Mouse (Mus musculus) large intestine, adult 2 months (tissue): Measurements from ENCODE around the gene Mrpl34. TPM values are rescaled to one million over a fixed set of nuclear protein-coding genes. Genes with fewer than 3 reads are reported as not detected.

Experiments
- DNase-seq: peaks from one replicate; pipeline ENCODE4 v3.0.0-alpha.2; 2012; ENCODE audit warnings: low read depth, low spot score
- WGBS: fragments of 180-500 bp; shearing (Covaris S2); methylation state at CpG from one replicate; pipeline ENCODE4 v1.1.7; 2018; 5-methylcytosine and 5-hydroxymethylcytosine counted together
- polyA plus RNA-seq: library from polyadenylated mRNA; depleted of rRNA; stranded (reverse); fragments of >200 nt; gene quantifications from 2 replicates; pipeline ENCODE4 v1.2.3, GENCODE M21; 2012

The Mrpl34 gene
- polyA plus RNA-seq, 1 experiment = 94.1 TPM

DNA sequence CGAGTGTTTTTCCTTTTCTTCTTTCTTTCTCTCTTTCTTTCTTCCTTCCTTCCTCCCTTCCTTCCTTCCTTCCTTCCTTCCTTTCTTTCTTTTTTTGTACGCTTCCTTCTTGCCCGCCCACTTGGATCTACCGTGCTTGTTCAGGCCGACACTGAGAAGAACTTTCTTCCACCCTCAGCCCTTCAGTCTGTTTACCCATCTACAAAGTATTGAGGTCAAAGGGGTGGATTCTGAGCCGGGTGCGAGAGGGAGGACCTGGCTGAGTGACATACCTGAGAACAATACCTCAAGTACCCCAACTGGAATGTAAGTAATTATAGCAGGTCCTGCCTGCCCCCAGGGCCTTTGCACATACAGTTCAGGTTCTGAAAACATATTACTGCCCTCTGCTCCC is 21.4 kb downstream of the Mrpl34 start:
- WGBS = 4% methylated on average over 7 of the region's 7 CpGs
- no peak for DNase-seq

DNA sequence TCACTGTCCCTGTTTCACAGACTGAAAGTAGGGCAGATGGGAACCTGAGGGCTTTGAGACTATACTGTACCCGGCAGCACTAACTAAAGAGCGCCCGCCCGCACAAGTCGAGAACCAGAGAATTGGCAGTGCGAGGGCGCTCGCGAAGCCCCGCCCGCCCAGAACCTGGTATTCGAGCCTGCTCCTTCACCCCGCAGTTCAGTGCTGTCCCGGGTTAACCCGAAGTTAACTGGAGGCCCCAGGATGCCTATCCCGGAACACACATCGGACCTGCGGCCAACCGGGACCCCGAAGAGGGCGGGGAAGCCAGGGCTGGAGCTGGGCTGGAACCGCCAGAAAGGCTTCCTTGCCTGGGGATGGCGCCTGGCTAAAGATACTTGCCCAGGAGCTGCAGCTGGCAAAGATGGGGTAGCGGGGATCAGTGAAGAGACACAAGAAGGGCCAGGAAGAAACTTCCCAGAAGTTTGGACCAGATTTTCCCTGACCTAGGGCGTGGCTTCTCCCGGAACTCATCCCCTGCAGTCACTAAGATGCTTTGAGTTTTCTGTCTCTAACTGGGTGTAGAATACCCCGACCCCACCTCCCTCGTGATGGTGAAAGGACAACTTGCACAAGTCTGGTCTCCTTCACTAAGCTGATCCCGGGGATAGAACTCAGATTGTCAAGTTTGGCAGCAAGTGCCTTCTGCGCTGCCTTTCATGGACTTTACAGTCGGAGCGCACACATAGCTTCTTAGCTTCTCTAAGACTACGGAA is 23.1 kb downstream of the Mrpl34 start, which contains the start of gene Gtpbp3:
Gene Gtpbp3 (plus strand): TSS at position 413 of the 755 bp plus-strand sequence.
- peak; percentile 40 for DNase-seq
- under 1% methylated on average over 33 of the region's 33 CpGs for WGBS

DNA sequence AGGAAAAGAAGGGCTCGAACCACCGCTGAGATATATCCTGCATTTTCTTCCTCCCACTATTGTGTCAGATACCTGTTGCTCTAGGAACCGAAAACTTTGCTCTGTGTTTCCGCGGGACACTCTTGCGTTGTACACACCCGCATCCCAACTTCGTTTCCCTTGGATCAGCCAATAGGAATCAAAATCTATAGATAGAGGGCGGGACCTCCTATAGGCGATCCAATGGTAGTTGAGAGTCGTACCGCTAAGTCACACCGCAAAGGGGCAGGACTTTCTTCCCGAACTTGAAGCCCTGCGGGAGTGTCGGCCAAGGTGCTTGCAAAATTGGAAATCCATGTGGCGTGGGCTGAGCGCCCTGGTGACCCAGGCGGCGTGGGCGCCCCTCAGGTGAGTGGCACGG is 23.7 kb downstream of the Mrpl34 start:
- under 1% methylated on average over 22 of the region's 22 CpGs for WGBS
- DNase-seq = peak; percentile 94

DNA sequence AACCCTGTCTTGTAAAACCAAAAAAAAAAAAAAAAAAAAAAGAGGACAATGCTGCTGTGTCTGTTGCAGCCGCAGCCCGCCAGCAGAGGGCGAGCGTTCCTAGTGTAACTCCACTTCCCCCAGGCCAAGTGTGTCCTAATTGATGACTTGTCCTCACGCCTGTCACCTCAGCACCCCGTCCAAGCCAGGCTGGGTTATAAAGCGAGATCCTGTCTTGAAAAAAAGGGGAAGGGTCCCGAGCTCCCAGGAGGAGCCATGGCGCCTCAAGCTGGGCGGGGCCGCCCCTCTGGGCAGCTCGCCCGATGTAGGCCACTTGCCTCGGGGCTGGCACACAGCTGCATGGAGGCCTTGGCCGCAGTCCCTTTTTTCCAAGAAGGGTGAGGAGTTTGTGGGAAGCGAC is 30.3 kb downstream of the Mrpl34 start:
- no peak for DNase-seq

DNA sequence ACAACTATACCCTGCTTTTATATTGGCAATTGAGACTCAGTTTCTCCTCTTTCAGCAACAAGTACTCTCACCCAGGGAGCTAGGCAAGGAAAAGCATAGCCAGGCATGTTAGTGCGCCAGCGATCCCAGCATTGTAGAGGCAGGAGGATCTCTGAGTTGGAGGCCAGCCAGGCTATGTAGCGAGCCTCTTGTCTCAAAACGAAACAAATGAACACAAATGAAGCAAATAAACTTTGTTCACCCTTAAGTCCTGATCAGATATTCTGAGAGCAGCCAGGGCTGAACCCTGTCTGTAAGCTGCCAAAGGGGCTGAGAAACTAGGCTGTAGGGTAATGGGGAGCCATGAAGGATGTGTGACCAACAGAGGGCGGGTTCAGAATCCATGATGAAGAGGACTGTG is 31.1 kb downstream of the Mrpl34 start:
- 84% methylated on average over 5 of the region's 5 CpGs for WGBS
- no peak for DNase-seq

More for the DNA sequence above, 30.3 kb downstream of the Mrpl34 start:
- WGBS = 19% methylated on average over 16 of the region's 16 CpGs

DNA sequence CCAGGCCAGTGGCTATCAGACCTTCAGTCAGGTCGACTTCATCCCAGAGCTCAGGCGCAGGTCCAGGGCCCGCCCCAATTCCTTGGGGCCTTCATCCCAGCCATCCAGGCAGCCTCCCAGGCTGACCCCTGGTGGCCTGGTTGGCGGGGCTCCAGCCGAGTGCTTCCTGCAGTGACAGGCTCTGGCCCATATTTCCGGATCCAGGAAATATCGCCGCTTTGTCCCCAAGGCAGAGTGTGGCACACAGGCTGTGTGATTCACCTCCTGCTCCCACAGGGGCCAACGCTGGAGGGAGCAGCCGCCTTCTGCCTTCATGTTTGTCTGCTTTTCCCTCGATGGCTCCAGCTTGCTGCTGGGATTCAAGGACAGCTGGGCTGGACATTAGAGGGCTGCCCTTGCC is 31.7 kb downstream of the Mrpl34 start:
- WGBS = 42% methylated on average over 11 of the region's 11 CpGs
- DNase-seq = no peak

DNA sequence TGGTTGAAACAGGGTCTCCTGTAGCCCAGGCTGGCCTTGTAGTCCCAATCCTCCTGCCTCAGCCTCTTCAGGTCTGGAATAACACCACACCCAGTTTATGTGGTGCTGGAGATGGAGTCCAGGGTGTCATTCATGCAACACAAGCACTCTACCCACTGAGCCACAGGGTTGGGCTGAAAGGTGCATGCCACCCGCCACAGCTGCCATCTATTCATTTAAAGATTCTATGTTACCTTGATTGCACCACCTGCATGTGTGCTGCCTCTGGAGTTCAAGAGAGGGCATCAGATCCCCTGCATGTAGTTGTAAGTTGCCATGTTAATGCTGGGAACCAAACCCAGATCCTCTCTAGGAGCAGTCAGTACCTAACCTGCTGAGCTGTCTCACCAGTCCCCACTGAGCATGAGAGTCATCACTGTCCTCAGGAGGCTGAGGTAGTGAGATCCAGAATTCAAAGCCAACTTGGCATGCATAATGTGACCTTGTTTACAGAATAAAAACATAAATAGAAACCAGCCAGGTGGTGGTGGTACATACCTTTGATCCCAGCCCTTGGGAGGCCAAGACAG is 32.4 kb downstream of the Mrpl34 start:
- 92% methylated on average over 1 of the region's 1 CpGs for WGBS
- DNase-seq = no peak

DNA sequence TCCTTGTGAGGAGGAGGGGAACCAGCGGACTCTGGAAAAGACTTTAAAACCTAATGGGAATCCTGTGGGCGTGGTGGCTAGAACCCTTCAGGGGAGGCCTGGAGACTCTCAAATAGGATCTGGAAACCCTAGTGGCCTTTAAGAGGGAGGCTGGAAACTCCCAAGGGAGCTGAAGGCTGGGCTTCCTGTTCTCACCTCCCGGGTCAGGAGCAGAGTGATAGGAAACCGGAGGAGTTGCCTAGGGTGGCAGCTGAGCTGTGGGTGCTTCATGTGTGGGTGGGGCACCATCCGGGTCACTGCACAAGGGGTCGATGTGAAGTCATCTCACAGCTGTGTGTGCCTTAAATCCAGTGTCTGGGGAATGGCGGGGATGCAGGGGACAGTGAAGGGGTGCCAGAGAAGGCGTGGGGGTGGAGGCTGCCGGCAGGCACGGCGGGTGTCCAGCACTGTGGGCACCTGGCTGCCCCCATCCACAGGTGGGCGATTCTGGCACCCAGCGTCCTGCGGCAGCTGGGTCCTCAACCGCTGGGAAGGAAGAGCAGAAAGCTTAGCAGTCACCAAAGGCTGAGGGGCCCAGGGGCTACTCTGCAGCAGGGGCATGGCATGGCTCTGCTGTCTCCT is 33.2 kb downstream of the Mrpl34 start:
- 41% methylated on average over 15 of the region's 15 CpGs for WGBS
- no peak for DNase-seq

GRCm38 (mm10) chr8:71498816-71499690 is 34.3 kb downstream of the Mrpl34 start:
- DNase-seq = no peak
- 41% methylated on average over 16 of the region's 16 CpGs for WGBS

DNA sequence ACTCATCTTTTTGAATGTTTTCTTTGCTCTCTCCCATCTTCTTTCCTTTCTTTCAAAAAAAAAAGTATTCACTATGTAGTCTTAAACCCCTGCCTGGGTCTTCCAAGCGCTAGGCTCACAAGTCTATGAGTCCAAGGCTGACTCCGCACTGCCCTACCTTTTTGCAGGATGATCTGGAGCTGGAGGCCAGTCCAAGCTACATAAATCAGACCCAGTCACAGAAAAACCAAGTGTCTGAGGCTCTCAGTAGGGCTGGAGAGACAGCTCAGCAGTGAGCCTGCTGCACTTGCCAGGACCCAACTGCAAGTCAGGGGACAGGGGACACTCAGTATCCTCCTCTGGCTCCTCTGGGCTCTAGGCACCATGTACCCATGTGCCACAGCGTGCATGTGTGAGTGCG is 39.6 kb downstream of the Mrpl34 start:
- no peak for DNase-seq
- WGBS = 87% methylated on average over 4 of the region's 4 CpGs

- no peak for DNase-seq
- WGBS = 90% methylated on average over 4 of the region's 4 CpGs
Measured at GRCm38 (mm10) chr8:71505326-71505725, 40.6 kb downstream of the Mrpl34 start.

DNA sequence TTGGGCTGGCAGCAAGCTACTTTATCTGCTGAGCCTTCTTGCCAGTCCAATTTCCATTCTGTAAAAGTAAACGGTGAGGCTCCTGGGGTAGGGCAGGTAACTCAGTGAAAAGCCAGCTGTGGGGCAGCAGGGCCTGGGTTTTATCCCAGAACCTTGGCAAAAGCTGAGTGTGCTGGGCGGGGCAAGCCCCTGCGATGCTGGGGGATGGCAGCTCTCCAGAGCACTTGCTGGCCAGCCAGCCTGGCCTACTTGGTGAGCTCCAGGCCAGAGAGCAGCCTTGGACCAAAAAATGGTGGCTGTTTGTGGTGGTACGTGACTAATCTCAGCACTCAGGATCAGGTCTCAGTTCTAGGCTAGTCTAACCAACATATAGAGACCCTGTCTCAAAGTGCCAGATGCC is 41.2 kb downstream of the Mrpl34 start:
- 40% methylated on average over 4 of the region's 4 CpGs for WGBS
- no peak for DNase-seq

DNA sequence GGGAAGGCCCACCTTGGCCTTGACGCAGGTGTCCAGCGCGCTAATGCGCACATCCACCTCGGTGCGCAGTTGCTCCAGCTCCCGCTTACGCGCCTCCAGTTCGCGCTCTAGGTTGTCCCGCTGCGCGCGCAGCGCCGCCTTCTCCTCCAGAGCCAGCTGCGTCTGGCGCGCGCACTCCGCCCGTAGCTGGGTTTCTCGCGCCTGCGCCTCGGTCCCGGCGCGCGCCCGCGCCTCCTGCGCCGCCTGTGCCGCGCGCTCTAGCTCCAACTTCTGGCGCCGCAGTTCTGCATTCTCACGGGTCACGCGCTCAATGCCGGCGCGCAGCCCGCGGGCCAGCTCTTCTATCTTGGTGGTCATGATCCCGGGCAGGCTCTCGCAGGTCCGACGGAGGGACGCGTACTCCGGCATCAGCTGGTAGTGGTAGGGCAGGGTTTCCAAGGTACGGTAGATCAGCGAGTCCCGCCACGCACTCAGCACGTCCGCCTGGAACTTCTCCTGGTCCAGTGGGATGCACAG is 42.9 kb downstream of the Mrpl34 start:
- under 1% methylated on average over 61 of the region's 61 CpGs for WGBS

DNA sequence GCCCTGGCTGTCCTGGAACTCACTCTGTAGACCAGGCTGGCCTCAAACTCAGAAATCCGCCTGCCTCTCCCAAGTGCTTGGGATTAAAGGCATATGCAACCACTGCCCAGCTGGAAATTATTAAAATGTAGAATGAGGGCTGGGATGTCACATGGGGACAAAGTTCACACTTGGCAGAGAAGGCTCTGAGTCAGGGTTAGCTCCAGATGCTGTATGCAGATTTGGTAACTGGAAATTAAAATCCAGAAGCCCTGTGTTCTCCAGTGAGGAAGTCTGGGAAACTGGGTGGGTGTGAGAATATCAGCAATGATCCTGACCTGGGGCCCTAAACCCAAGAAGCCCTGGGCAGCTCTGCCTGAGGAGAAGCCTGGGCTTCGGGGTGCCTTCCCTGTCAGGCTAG is 44.6 kb downstream of the Mrpl34 start:
- 25% methylated on average over 2 of the region's 2 CpGs for WGBS
- DNase-seq = no peak

More for the DNA sequence above, 42.9 kb downstream of the Mrpl34 start:
- no peak for DNase-seq

GRCm38 (mm10) chr8:71511644-71512043 is 46.9 kb downstream of the Mrpl34 start, which contains the start of gene Plvap:
Plvap (minus strand) TSS chr8:71511752.
- WGBS = 35% methylated on average over 14 of the region's 14 CpGs
- no peak for DNase-seq

- no peak for DNase-seq
- WGBS = 53% methylated on average over 15 of the region's 15 CpGs
Measured at GRCm38 (mm10) chr8:71513018-71513754, 48.4 kb downstream of the Mrpl34 start.

- WGBS = 58% methylated on average over 5 of the region's 5 CpGs
Measured at GRCm38 (mm10) chr8:71515043-71515442, 50.3 kb downstream of the Mrpl34 start.

More at GRCm38 (mm10) chr8:71515043-71515442, 50.3 kb downstream of the Mrpl34 start:
- no peak for DNase-seq
